Mouse (Mus musculus) limb, embryonic 15.5 days (tissue): ENCODE results near the gene Tmem243. TPM values are rescaled to one million over a fixed set of nuclear protein-coding genes. Genes with fewer than 3 reads are reported as not detected.

Experiments
- ATAC-seq: fragments of 200-750 bp; cut with Nextera tagmentation; 2 replicates; pipeline ENCODE4 v1.8.0; 2017; ENCODE audit warnings: low read depth, moderate TSS enrichment; ENCODE audit not compliant: insufficient number of reproducible peaks, low FRiP score, low TSS enrichment
- H3K27ac ChIP-seq: fragments of 300-500 bp; sonication (generic); 2 replicates; pipeline ENCODE4 v1.5.1; 2015; ENCODE audit warnings: moderate library complexity, mild to moderate bottlenecking, inconsistent platforms
- H3K27me3 ChIP-seq: fragments of 300-500 bp; sonication (generic); 2 replicates; pipeline ENCODE4 v1.6.1; 2015; ENCODE audit warnings: inconsistent platforms
- H3K36me3 ChIP-seq: fragments of 300-500 bp; sonication (generic); 2 replicates; pipeline ENCODE4 v1.6.1; 2015; ENCODE audit warnings: inconsistent platforms
- H3K4me1 ChIP-seq: fragments of 300-500 bp; sonication (generic); 2 replicates; pipeline ENCODE4 v1.6.1; 2015; ENCODE audit warnings: inconsistent platforms
- H3K4me2 ChIP-seq: fragments of 300-500 bp; sonication (generic); 2 replicates; pipeline ENCODE4 v1.6.1; 2015; ENCODE audit warnings: mild to moderate bottlenecking, inconsistent platforms
- H3K4me3 ChIP-seq: fragments of 300-500 bp; sonication (generic); 2 replicates; pipeline ENCODE4 v1.5.1; 2015; ENCODE audit warnings: mild to moderate bottlenecking, inconsistent platforms
- H3K9ac ChIP-seq: fragments of 300-500 bp; sonication (generic); 2 replicates; pipeline ENCODE4 v1.6.1; 2015; ENCODE audit warnings: inconsistent platforms
- H3K9me3 ChIP-seq: fragments of 300-500 bp; sonication (generic); 2 replicates; pipeline ENCODE4 v1.6.1; 2016; ENCODE audit warnings: inconsistent platforms
- WGBS: fragments of 180-500 bp; shearing (Covaris S2); methylation state at CpG from one replicate; pipeline ENCODE4 v1.1.7; 2015; 5-methylcytosine and 5-hydroxymethylcytosine counted together
- polyA plus RNA-seq: library from polyadenylated mRNA; unstranded; fragments of >200 nt; fragmentation: Nextera tagmentation; extraction: Ambion mirVana; gene quantifications from 2 replicates; pipeline ENCODE4 v1.2.1, GENCODE M21; 2015

Tmem243 gene
- 9.8 and 12.8 TPM in 2 replicates for polyA plus RNA-seq

GRCm38 (mm10) chr5:9100207-9100848, at the start of gene Tmem243:
Gene Tmem243 (plus strand): TSS chr5:9100668.
- Histone ChIP-seq H3K9ac (peak within 1 kb of the TSS; percentile 73), H3K4me2 (peak within 1 kb of the TSS; percentile 91), H3K27me3 (peaks cover 18% of the 10 kb centered on the region), H3K9me3 (no peaks in the 10 kb centered on the region), H3K36me3 (no peaks in the 10 kb centered on the region), H3K4me3 (peak within 1 kb of the TSS; percentile 93), H3K4me1 (peaks cover 11% of the 10 kb centered on the region), H3K27ac (peak within 1 kb of the TSS; percentile 69; the same call in 1 of the 2 replicates)
- under 1% methylated on average over 51 of the region's 59 CpGs for WGBS
- peak; percentile 92 for ATAC-seq

- H3K9ac ChIP-seq = no peak overlapping the region
- H3K4me3 ChIP-seq = no peak overlapping the region
- 25% methylated on average over 3 of the region's 3 CpGs for WGBS
- H3K27ac ChIP-seq = no peak overlapping the region
- no peaks in the 10 kb centered on the region for H3K36me3 ChIP-seq
- H3K27me3 ChIP-seq = no peaks in the 10 kb centered on the region
- no peaks in the 10 kb centered on the region for H3K4me1 ChIP-seq
- no peak for ATAC-seq
- no peak overlapping the region for H3K4me2 ChIP-seq
- no peaks in the 10 kb centered on the region for H3K9me3 ChIP-seq
Measured at GRCm38 (mm10) chr5:9056020-9056660, 44.3 kb upstream of the Tmem243 start.

GRCm38 (mm10) chr5:9057277-9057879, 43.1 kb upstream of the Tmem243 start:
- no peak for ATAC-seq
- 83% methylated on average over 5 of the region's 5 CpGs for WGBS
- no peaks in the 10 kb centered on the region for H3K9me3 ChIP-seq
- no peak overlapping the region for H3K9ac ChIP-seq
- no peak overlapping the region for H3K4me2 ChIP-seq
- no peaks in the 10 kb centered on the region for H3K36me3 ChIP-seq
- H3K27ac ChIP-seq = no peak overlapping the region
- H3K4me1 ChIP-seq = no peaks in the 10 kb centered on the region
- H3K27me3 ChIP-seq = no peaks in the 10 kb centered on the region
- H3K4me3 ChIP-seq = no peak overlapping the region

GRCm38 (mm10) chr5:9059303-9060023, 41.0 kb upstream of the Tmem243 start:
- Histone ChIP-seq H3K27me3 (no peaks in the 10 kb centered on the region), H3K9ac (no peak overlapping the region), H3K27ac (no peak overlapping the region), H3K36me3 (no peaks in the 10 kb centered on the region), H3K4me2 (no peak overlapping the region), H3K4me1 (no peaks in the 10 kb centered on the region), H3K9me3 (no peaks in the 10 kb centered on the region), H3K4me3 (no peak overlapping the region)
- WGBS = 67% methylated on average over 6 of the region's 6 CpGs
- no peak for ATAC-seq

- no peak for ATAC-seq
- no peaks in the 10 kb centered on the region for H3K27me3 ChIP-seq
- WGBS = 83% methylated on average over 14 of the region's 14 CpGs
- no peak overlapping the region for H3K4me2 ChIP-seq
- H3K9ac ChIP-seq = no peak overlapping the region
- H3K36me3 ChIP-seq = no peaks in the 10 kb centered on the region
- H3K9me3 ChIP-seq = no peaks in the 10 kb centered on the region
- no peak overlapping the region for H3K27ac ChIP-seq
- H3K4me3 ChIP-seq = no peak overlapping the region
- H3K4me1 ChIP-seq = no peaks in the 10 kb centered on the region
Measured at GRCm38 (mm10) chr5:9060228-9060627, 40.2 kb upstream of the Tmem243 start.

- ATAC-seq = no peak
- H3K9me3 ChIP-seq = no peaks in the 10 kb centered on the region
- no peaks in the 10 kb centered on the region for H3K36me3 ChIP-seq
- WGBS = 90% methylated on average over 1 of the region's 1 CpGs
- H3K27me3 ChIP-seq = no peaks in the 10 kb centered on the region
- H3K27ac ChIP-seq = no peak overlapping the region
- no peak overlapping the region for H3K9ac ChIP-seq
- no peak overlapping the region for H3K4me3 ChIP-seq
- no peaks in the 10 kb centered on the region for H3K4me1 ChIP-seq
- H3K4me2 ChIP-seq = no peak overlapping the region
Measured at GRCm38 (mm10) chr5:9064217-9064616, 36.3 kb upstream of the Tmem243 start.

- Histone ChIP-seq H3K4me1 (no peaks in the 10 kb centered on the region), H3K27me3 (no peaks in the 10 kb centered on the region), H3K4me2 (no peak overlapping the region), H3K27ac (no peak overlapping the region), H3K36me3 (no peaks in the 10 kb centered on the region), H3K9me3 (no peaks in the 10 kb centered on the region; the same call in 1 of the 2 replicates), H3K4me3 (no peak overlapping the region), H3K9ac (no peak overlapping the region)
- 51% methylated on average over 2 of the region's 2 CpGs for WGBS
- ATAC-seq = no peak
Measured at GRCm38 (mm10) chr5:9068886-9069285, 31.6 kb upstream of the Tmem243 start.

- H3K27ac ChIP-seq = no peak overlapping the region
- no peak for ATAC-seq
- no peak overlapping the region for H3K4me3 ChIP-seq
- H3K4me1 ChIP-seq = no peaks in the 10 kb centered on the region
- no peaks in the 10 kb centered on the region for H3K27me3 ChIP-seq
- no peak overlapping the region for H3K4me2 ChIP-seq
- WGBS = 57% methylated on average over 6 of the region's 6 CpGs
- no peaks in the 10 kb centered on the region; the same call in 1 of the 2 replicates for H3K9me3 ChIP-seq
- no peak overlapping the region for H3K9ac ChIP-seq
- no peaks in the 10 kb centered on the region for H3K36me3 ChIP-seq
Measured at GRCm38 (mm10) chr5:9069599-9070209, 30.8 kb upstream of the Tmem243 start.

- no peak overlapping the region for H3K4me3 ChIP-seq
- no peaks in the 10 kb centered on the region for H3K27me3 ChIP-seq
- no peak overlapping the region for H3K9ac ChIP-seq
- no peak for ATAC-seq
- WGBS = 83% methylated on average over 3 of the region's 3 CpGs
- H3K4me2 ChIP-seq = no peak overlapping the region
- H3K4me1 ChIP-seq = no peaks in the 10 kb centered on the region
- no peaks in the 10 kb centered on the region; the same call in 1 of the 2 replicates for H3K9me3 ChIP-seq
- no peaks in the 10 kb centered on the region for H3K36me3 ChIP-seq
- H3K27ac ChIP-seq = no peak overlapping the region
Measured at GRCm38 (mm10) chr5:9071360-9071759, 29.1 kb upstream of the Tmem243 start.

- H3K9ac ChIP-seq = no peak overlapping the region
- H3K4me3 ChIP-seq = no peak overlapping the region
- no peak overlapping the region for H3K4me2 ChIP-seq
- WGBS = 53% methylated on average over 5 of the region's 5 CpGs
- no peaks in the 10 kb centered on the region; the same call in 1 of the 2 replicates for H3K9me3 ChIP-seq
- no peak for ATAC-seq
- H3K4me1 ChIP-seq = no peaks in the 10 kb centered on the region
- H3K36me3 ChIP-seq = no peaks in the 10 kb centered on the region
- no peaks in the 10 kb centered on the region for H3K27me3 ChIP-seq
- H3K27ac ChIP-seq = no peak overlapping the region
Measured at GRCm38 (mm10) chr5:9073177-9073854, 27.2 kb upstream of the Tmem243 start.

GRCm38 (mm10) chr5:9079773-9080501, 20.5 kb upstream of the Tmem243 start:
- Histone ChIP-seq H3K4me3 (no peak overlapping the region), H3K27me3 (no peaks in the 10 kb centered on the region), H3K4me1 (no peaks in the 10 kb centered on the region), H3K4me2 (no peak overlapping the region), H3K9ac (no peak overlapping the region), H3K36me3 (no peaks in the 10 kb centered on the region), H3K9me3 (no peaks in the 10 kb centered on the region), H3K27ac (no peak overlapping the region)
- ATAC-seq = no peak
